Mouse (Mus musculus) 3134 (cell line): ENCODE measurements around the gene Vmac.

ENCODE experiments used
- DNase-seq: peaks from one replicate; pipeline ENCODE4 v3.0.0-alpha.2; 2011; ENCODE audit warnings: low spot score; ENCODE audit not compliant: insufficient read length; ENCODE audit errors: extremely low read depth

The Vmac gene

DNA sequence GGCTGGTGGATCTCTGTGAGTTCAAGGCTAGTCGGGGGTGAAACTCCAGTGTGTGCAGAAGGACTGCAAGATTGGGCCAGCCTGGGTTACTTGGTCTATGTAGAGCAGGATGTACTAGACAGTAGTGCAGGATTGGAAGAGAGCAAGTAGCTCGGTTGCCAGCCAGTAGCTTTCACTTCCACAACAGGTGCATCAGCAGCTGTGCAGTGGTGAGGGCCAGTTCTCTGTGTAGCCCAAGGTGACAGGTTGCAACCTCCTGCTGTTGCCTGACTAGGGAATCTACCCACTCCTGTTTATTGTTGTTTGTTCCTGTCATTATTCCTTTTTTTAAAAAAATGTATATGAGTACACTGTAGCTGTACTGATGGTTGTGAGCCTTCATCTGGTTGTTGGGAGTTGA, 29.1 kb downstream of the Vmac start:
- DNase-seq: no peak

DNA sequence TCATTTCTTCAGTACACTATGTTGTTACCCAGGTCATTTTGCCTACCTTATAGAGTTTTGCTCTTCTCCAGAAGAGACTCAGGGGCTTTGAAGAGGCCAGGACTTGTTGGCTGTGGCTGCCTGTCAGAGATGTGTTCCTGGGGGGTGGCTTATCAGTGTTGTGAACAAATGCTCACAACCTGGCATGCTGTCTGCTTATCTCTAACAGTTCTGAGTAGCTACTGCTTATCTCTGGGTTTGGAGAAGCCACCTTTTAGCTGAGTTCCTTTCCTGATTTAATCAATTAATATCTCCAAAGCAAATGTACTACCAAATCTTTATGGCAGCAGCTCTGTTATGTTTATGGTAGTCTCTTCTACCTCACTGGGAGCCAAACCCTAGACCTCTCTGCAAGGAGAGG, 29.8 kb downstream of the Vmac start:
- DNase-seq: no peak

DNA sequence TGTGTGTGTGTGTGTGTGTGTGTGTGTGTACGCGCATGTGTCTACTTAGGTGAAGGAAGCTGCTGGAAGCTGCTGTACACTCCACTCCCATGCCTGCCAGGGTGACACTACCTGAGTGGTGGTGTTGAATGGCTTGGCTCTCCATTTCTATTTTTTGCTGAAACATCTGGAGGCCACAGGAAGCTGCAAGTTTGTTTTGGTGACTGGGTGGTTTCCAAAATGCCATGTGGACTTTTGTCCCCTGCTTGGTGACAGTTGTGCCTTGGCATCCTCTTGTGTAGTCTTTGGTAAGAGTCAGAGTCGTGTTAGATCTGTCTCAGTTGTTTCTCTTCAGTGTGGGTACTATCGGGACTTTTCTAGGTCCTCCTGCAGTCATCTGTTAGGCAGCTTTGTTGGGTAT, 31.0 kb downstream of the Vmac start:
- DNase-seq: no peak

DNA sequence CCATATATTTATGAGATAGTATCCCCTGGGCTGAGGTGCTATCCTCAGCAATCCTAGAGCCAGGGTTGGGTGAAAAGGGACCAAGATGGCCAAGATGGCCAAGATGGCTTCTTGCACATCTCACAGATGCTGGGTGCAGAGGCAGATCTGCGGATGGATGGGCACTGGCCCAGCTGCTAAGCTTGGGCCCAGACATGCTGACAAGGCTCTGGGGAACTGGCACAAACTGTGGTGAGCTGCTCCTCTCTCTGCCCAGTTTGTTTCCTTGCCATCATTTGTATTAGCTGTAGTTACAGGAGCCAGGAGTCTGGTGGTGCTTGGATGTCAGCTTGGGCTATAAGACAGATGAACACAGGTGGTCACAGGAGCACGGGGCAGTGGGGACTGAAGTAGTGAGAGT, 33.2 kb downstream of the Vmac start:
- no peak for DNase-seq

DNA sequence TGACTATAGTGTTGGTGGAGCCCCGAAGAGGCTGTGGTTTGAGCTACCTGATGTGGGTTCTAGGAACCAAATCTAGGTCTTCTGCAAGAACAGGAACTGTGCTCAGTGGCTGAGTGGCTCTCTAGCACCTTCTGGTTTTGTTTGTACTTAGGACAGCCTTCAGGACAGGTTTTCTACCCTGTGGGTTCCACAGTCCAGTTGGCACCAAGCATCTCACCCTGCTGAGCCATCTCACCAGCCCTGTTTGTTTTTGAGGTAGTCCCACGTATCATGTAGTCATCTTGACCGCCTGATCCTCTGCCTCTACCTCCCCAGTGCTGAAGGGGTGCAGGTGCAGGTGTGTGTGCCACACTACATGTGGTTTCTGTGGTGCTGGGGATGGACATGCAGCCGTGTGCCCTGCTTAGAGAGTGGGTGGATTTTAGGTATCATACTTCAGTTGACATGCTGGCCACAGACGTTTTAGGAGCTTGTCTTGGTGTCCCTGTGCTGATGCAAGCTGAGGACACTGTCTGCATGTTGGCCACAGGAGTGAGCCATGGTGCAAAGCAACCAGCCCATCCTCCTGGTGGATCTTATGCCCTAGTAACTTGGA, 34.2 kb downstream of the Vmac start:
- DNase-seq: no peak

DNA sequence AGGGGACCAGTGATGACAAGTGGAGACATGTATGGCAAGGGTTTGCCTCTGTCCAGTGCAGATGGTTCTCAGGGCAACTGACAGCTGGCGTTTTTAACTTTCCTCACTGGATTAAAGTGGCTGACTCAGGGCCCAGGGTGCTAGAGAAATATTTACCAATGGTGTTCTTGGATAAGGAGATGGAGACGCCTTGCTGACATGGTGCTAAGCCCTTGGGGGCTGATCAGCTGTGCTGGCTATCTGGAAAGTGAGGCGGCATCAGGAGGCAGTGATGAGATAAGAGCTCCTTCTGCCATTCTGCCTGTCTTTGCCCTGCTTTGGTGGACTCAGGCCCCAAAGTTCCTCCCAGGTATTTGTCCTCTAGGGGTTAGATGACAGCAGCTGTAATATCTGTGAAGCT, 34.9 kb downstream of the Vmac start:
- DNase-seq: no peak

DNA sequence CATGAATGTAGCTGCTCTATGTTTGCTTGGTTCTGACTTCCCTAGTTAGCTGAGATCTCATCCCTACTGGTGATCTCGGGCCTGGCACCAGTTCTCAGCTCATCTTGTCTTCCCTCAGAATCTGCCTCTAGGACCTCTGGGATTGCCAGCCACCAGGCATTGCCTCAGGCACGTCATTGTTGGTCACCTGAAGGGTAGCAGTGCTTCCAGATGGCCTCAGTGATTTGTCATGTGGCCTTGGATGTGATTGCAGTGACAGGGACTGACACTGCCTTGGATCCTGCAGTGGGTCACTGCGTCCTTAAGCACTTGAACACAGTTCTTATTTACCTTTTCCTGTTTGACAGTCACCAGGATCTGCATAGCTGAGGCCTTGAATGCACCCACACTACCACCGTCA, 36.0 kb downstream of the Vmac start:
- DNase-seq: no peak

DNA sequence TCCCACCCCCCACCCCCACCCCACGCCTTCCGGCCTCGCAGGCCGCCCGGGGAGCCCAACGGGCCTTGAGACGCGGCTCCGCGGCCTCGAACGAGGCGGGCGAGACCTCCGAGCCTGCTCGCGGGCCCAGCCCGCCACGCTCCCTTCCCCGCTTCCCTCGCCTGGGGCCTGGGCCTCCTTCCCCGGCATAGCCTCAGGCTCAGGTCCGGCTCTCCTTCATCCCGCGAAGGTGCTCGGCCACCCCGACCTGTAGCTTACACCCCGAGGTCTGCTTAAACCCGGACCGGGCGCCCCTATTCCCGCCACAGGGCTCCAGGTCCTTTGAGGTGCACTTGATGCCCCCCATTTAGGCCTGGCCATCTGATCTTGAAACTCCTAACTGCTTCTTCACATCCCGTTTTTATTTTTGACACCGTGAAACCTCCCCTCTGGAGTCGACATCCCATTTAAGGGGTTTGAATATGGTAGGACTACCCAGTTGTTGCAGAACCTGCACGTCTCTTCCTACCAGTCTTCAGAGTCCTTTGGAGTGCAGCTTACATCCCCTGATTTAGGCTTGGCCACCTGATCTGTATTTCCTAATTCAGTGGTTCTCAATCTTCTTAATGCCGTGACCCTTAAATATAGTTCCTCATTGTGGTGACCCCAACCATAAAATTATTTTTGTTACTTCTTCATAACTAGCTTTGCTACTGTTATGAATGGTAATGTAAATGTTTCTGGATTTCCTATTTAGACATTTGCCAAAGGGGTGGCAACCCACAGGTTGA, 44.0 kb downstream of the Vmac start:
- no peak for DNase-seq

DNA sequence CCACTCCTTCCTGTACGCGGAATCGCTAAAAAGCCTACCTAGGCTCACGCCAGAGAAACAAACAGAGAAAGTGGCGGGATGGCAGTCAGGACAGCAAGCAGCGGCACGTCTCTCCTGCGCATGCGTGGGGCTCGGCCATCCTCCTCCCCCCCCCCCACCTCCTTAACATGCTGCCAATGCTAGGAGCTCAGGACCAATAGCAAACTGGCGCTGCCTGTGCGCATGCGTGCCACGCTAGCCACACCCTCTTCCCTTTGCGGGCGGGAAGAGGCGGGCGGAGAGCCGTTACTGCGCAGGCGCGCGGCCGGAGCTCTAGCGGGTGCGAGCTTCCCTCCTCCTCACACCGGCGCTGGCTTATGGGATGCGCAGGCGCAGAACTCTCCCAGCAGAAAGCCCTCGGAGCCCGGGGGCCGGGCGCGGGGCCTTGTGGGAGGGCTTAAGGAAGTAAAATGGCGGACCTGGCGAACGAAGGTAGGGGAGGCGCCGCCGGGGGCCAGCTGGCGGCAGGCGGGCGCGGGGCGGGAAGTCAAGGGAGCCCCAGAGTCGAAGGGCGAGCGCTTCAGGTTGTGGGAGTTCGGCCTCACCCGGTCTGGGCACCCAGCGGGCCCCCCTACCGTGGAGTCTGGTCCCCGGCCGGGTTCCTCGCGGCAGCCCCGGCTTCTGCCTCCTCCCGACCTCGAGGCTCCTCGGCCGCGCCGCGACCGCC, 44.7 kb downstream of the Vmac start, which contains the start of gene Ranbp3:
Gene Ranbp3 (plus strand): TSS at position 354 of the 706 bp plus-strand sequence.
- peak; percentile 100 for DNase-seq

DNA sequence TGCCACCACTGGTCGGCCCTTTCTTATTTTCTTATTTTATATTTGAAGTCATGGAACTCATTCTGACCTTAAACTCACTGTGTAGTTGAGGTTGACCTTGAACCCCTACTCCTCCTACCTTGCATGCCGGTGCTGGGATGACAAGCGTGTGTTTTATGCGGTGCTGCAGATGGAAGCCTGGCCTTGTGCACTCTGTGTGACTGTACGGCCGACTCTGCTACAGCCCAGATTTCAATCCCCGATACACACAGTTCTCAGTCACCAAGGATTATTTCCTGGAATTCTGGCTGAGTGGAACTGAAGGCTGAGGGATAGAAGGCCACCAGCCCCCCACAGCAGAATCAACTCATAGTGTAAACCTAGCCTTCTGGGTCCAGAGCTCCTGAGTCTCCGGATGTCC, 48.1 kb downstream of the Vmac start:
- DNase-seq: no peak

DNA sequence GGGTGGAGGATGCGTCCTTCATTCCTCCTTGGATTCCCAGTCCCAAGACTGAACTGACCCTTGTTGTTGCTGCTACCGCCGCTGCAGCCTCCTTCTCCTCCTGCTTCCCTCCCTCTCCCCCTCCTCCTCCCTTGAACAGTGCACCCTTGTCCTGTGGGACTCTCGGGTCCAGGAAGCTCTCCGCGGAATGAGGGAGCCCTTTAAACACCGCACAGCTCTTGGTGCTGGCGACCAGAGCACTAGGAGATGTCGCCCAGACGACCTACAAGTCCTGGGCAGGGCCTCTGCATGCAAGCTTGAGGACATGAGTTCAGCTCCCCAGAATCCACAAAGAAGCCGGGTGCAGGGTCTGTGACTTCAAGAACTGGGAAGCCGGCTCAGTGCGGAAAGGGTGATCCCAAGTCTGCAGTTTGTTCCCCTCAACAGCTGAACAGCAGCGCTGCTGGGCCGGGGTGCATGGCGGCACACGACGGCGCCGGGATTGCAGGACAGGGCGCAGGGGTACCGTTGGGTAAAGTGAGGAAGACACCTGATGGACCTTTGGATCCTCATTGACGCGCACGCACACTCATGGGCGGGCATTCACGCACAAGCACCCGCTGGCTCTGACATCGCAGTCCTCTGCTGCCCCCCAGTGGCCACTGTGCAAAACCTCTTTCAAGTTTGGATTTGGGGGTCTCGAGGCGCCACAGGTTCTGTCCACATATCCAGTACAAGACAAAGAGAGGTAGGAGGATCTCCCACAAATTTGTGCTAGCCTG, 49.3 kb downstream of the Vmac start:
- DNase-seq: peak; percentile 73

DNA sequence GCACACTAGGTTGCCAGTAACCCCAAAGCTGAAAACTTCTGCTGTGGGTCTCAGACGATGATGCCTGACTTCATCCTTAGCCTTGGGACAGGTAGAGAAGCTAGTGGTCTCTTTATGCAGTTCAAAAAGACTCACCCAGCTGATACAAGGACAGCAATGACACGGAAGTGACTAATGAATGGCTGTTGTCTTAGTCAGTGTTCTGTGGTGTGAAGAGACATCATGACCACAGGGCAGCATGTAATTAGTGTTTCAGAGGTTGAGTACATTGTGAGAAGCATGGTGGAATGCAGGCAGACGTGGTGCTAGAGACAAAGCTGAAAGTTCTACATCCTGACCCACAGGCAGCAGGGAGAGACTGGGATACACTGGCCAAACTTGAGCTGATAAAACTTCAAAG, 50.2 kb downstream of the Vmac start:
- peak; percentile 52 for DNase-seq

DNA sequence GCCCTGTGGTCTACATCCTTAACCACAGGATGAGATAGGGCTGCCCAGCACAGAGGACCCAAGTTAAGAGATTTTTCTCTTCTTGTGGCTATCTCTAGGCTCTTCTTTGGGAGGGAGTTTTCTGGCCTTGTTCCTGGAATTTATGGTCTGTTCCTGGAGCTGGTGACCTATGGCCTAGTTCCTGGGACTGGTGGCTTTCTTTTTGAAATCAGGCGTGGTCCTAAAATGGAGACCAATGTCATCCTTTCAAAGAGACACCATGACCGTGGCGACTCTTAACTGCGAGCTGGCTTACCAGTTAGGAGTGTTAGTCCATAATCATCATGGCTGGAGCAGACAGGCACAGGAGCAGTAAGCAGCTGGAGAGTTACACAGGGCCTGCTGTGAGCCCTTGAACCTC, 51.4 kb downstream of the Vmac start:
- DNase-seq: peak; percentile 53

DNA sequence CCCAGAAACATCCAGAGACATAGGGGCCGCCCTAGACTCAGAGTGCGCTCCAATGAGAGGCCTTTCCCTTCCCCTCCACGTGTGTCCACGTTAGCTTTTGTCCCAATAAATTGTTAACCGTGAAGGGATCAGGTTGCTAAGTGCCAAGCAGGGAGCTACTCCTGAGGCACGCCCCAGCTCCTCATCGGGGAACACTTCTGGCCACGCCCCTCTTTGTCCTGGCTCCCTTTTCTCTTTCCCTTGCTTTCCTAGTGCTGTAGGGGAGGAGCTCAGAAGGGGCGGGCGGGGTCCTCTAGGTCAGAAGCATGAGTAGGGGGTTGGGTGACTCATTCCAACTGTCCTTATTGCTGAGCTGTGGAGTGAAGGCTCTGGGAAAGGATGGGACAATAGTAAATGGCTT, 53.5 kb downstream of the Vmac start:
- no peak for DNase-seq
